Mouse (Mus musculus): Measurements from ENCODE around the gene Kcnn3. TPM values are rescaled to one million over a fixed set of nuclear protein-coding genes. Genes with fewer than 3 reads are reported as not detected.

Gene Kcnn3
- polyA plus RNA-seq, 2 experiments, result 4.1 to 5.9 TPM

- ATAC-seq (ENCODE audit: low FRiP score, low read depth), result no peak
- no peak overlapping the region for H3K4me2 ChIP-seq (replicated peaks; ENCODE audit: low read depth, low read length, severe bottlenecking)
- H3K4me1 ChIP-seq (ENCODE audit: control insufficient read depth, insufficient read depth, low read length), result peaks cover 14% of the 10 kb centered on the region
- 0 out of 2 replicates have a peak, but pooled peaks cover 6% of the 10 kb centered on the region for H3K9me3 ChIP-seq (ENCODE audit: control insufficient read depth, low read length)
- H3K27me3 ChIP-seq (ENCODE audit: control insufficient read depth, insufficient read depth, low read length), result no peaks in the 10 kb centered on the region
- no peak for TF ChIP-seq POLR2A (IDR thresholded peaks at IDR 0.05; ENCODE audit: borderline replicate concordance, extremely low read depth, insufficient read depth, insufficient read length)
- no peak for DNase-seq (ENCODE audit: low spot score)
- WGBS, result 87% methylated on average over 7 of the region's 7 CpGs
- no peak overlapping the region for H3K9ac ChIP-seq (ENCODE audit: low read depth, low read length, severe bottlenecking)
- H3K27ac ChIP-seq (replicated peaks; ENCODE audit: low read depth, low read length), result no peak overlapping the region
- H3K4me3 ChIP-seq (replicated peaks; ENCODE audit: low read length), result no peak overlapping the region
- H3K36me3 ChIP-seq (ENCODE audit: control insufficient read depth, insufficient read depth, low read length), result no peaks in the 10 kb centered on the region
Observed at GRCm38 (mm10) chr3:89598361-89598760, 78.4 kb downstream of the Kcnn3 start.

GRCm38 (mm10) chr3:89598967-89599366 lies 79.0 kb downstream of the Kcnn3 start:
- Histone ChIP-seq H3K36me3 (ENCODE audit: control insufficient read depth, insufficient read depth, low read length) (no peaks in the 10 kb centered on the region), H3K27me3 (ENCODE audit: control insufficient read depth, insufficient read depth, low read length) (no peaks in the 10 kb centered on the region), H3K4me2 (replicated peaks; ENCODE audit: low read depth, low read length, severe bottlenecking) (no peak overlapping the region), H3K4me1 (ENCODE audit: control insufficient read depth, insufficient read depth, low read length) (peaks cover 14% of the 10 kb centered on the region), H3K27ac (replicated peaks; ENCODE audit: low read depth, low read length) (no peak overlapping the region), H3K9ac (ENCODE audit: low read depth, low read length, severe bottlenecking) (no peak overlapping the region), H3K9me3 (ENCODE audit: control insufficient read depth, low read length) (0 out of 2 replicates have a peak, but pooled peaks cover 6% of the 10 kb centered on the region), H3K4me3 (replicated peaks; ENCODE audit: low read length) (no peak overlapping the region)
- no peak for TF ChIP-seq POLR2A (IDR thresholded peaks at IDR 0.05; ENCODE audit: borderline replicate concordance, extremely low read depth, insufficient read depth, insufficient read length)
- ATAC-seq (ENCODE audit: low FRiP score, low read depth) (no peak), DNase-seq (ENCODE audit: low spot score) (no peak)
- 94% methylated on average over 7 of the region's 7 CpGs for WGBS

- Histone ChIP-seq H3K4me1 (ENCODE audit: control insufficient read depth, insufficient read depth, low read length) (peaks cover 11% of the 10 kb centered on the region), H3K27me3 (ENCODE audit: control insufficient read depth, insufficient read depth, low read length) (no peaks in the 10 kb centered on the region), H3K4me2 (replicated peaks; ENCODE audit: low read depth, low read length, severe bottlenecking) (no peak overlapping the region), H3K9me3 (ENCODE audit: control insufficient read depth, low read length) (0 out of 2 replicates have a peak, but pooled peaks cover 6% of the 10 kb centered on the region), H3K4me3 (replicated peaks; ENCODE audit: low read length) (no peak overlapping the region), H3K9ac (ENCODE audit: low read depth, low read length, severe bottlenecking) (0 out of 2 replicates have a peak overlapping the region, but pooled peaks have one; percentile 7), H3K27ac (replicated peaks; ENCODE audit: low read depth, low read length) (no peak overlapping the region), H3K36me3 (ENCODE audit: control insufficient read depth, insufficient read depth, low read length) (no peaks in the 10 kb centered on the region)
- TF ChIP-seq POLR2A (IDR thresholded peaks at IDR 0.05; ENCODE audit: borderline replicate concordance, extremely low read depth, insufficient read depth, insufficient read length), result no peak
- WGBS, result 16% methylated on average over 7 of the region's 7 CpGs
- no peak for DNase-seq (ENCODE audit: low spot score)
- no peak for ATAC-seq (ENCODE audit: low FRiP score, low read depth)
Observed at GRCm38 (mm10) chr3:89601060-89601459, 81.1 kb downstream of the Kcnn3 start.

GRCm38 (mm10) chr3:89603300-89603699 lies 83.3 kb downstream of the Kcnn3 start:
- Histone ChIP-seq H3K9me3 (ENCODE audit: control insufficient read depth, low read length) (0 out of 2 replicates have a peak, but pooled peaks cover 6% of the 10 kb centered on the region), H3K4me2 (replicated peaks; ENCODE audit: low read depth, low read length, severe bottlenecking) (no peak overlapping the region), H3K27ac (replicated peaks; ENCODE audit: low read depth, low read length) (no peak overlapping the region), H3K36me3 (ENCODE audit: control insufficient read depth, insufficient read depth, low read length) (no peaks in the 10 kb centered on the region), H3K27me3 (ENCODE audit: control insufficient read depth, insufficient read depth, low read length) (no peaks in the 10 kb centered on the region), H3K9ac (ENCODE audit: low read depth, low read length, severe bottlenecking) (no peak overlapping the region), H3K4me1 (ENCODE audit: control insufficient read depth, insufficient read depth, low read length) (peaks cover 15% of the 10 kb centered on the region), H3K4me3 (replicated peaks; ENCODE audit: low read length) (no peak overlapping the region)
- no peak for DNase-seq (ENCODE audit: low spot score)
- no peak for TF ChIP-seq POLR2A (IDR thresholded peaks at IDR 0.05; ENCODE audit: borderline replicate concordance, extremely low read depth, insufficient read depth, insufficient read length)
- ATAC-seq (ENCODE audit: low FRiP score, low read depth), result no peak
- WGBS, result 91% methylated on average over 5 of the region's 5 CpGs

GRCm38 (mm10) chr3:89605235-89605634 lies 85.3 kb downstream of the Kcnn3 start:
- H3K4me1 ChIP-seq (ENCODE audit: control insufficient read depth, insufficient read depth, low read length), result peaks cover 15% of the 10 kb centered on the region
- H3K9ac ChIP-seq (ENCODE audit: low read depth, low read length, severe bottlenecking), result no peak overlapping the region
- no peak for DNase-seq (ENCODE audit: low spot score)
- H3K27ac ChIP-seq (replicated peaks; ENCODE audit: low read depth, low read length), result no peak overlapping the region
- no peak overlapping the region for H3K4me2 ChIP-seq (replicated peaks; ENCODE audit: low read depth, low read length, severe bottlenecking)
- H3K4me3 ChIP-seq (replicated peaks; ENCODE audit: low read length), result no peak overlapping the region
- no peaks in the 10 kb centered on the region for H3K27me3 ChIP-seq (ENCODE audit: control insufficient read depth, insufficient read depth, low read length)
- WGBS, result 62% methylated on average over 5 of the region's 5 CpGs
- no peak for ATAC-seq (ENCODE audit: low FRiP score, low read depth)
- no peaks in the 10 kb centered on the region for H3K36me3 ChIP-seq (ENCODE audit: control insufficient read depth, insufficient read depth, low read length)
- H3K9me3 ChIP-seq (ENCODE audit: control insufficient read depth, low read length), result no peaks in the 10 kb centered on the region
- no peak for TF ChIP-seq POLR2A (IDR thresholded peaks at IDR 0.05; ENCODE audit: borderline replicate concordance, extremely low read depth, insufficient read depth, insufficient read length)

GRCm38 (mm10) chr3:89607327-89607726 lies 87.4 kb downstream of the Kcnn3 start:
- Histone ChIP-seq H3K36me3 (ENCODE audit: control insufficient read depth, insufficient read depth, low read length) (no peaks in the 10 kb centered on the region), H3K4me3 (replicated peaks; ENCODE audit: low read length) (no peak overlapping the region), H3K27me3 (ENCODE audit: control insufficient read depth, insufficient read depth, low read length) (no peaks in the 10 kb centered on the region), H3K4me2 (replicated peaks; ENCODE audit: low read depth, low read length, severe bottlenecking) (no peak overlapping the region), H3K27ac (replicated peaks; ENCODE audit: low read depth, low read length) (no peak overlapping the region), H3K4me1 (ENCODE audit: control insufficient read depth, insufficient read depth, low read length) (peaks cover 7% of the 10 kb centered on the region), H3K9ac (ENCODE audit: low read depth, low read length, severe bottlenecking) (no peak overlapping the region), H3K9me3 (ENCODE audit: control insufficient read depth, low read length) (no peaks in the 10 kb centered on the region)
- ATAC-seq (ENCODE audit: low FRiP score, low read depth) (no peak), DNase-seq (ENCODE audit: low spot score) (no peak)
- TF ChIP-seq POLR2A (IDR thresholded peaks at IDR 0.05; ENCODE audit: borderline replicate concordance, extremely low read depth, insufficient read depth, insufficient read length), result no peak
- 52% methylated on average over 1 of the region's 1 CpGs for WGBS

Data from limb, embryonic 14.5 days (tissue).